Mouse (Mus musculus): ENCODE measurements at regions not wholly inside any gene's neighbourhood (a gene's known extent, or its start where the extent isn't known, plus 50 kb on each side); places are given as distances from the start of the nearest gene placed in this dataset.

GRCm38 (mm10) chr12:56005846-56006245 lies 169.7 kb downstream of the Brms1l start:
- TF ChIP-seq EP300 (optimal IDR thresholded peaks at IDR 0.05) (no peak), CTCF (IDR thresholded peaks at IDR 0.05; ENCODE audit: low read depth) (no peak)
- Histone ChIP-seq H3K4me3 (ENCODE audit: low read depth, low read length) (no peak overlapping the region), H3K4me1 (replicated peaks; ENCODE audit: control insufficient read depth, insufficient read depth) (no peaks in the 10 kb centered on the region), H3K9me3 (ENCODE audit: control insufficient read depth, low read length) (no peaks in the 10 kb centered on the region), H3K36me3 (ENCODE audit: control insufficient read depth, insufficient read depth, low read length) (no peaks in the 10 kb centered on the region), H3K27me3 (ENCODE audit: control insufficient read depth, insufficient read depth, low read length) (no peaks in the 10 kb centered on the region), H3K27ac (replicated peaks) (no peak overlapping the region), H3K4me2 (replicated peaks; ENCODE audit: low read depth) (no peak overlapping the region), H3K9ac (ENCODE audit: low read length) (no peak overlapping the region)
- WGBS: 75% methylated on average over 4 of the region's 4 CpGs
- no peak for DNase-seq (ENCODE audit: low spot score)
- no peak for ATAC-seq (ENCODE audit: low FRiP score, low TSS enrichment)

- Histone ChIP-seq H3K9me3 (ENCODE audit: control insufficient read depth, low read length) (no peaks in the 10 kb centered on the region), H3K27me3 (ENCODE audit: control insufficient read depth, insufficient read depth, low read length) (no peaks in the 10 kb centered on the region), H3K9ac (ENCODE audit: low read length) (no peak overlapping the region), H3K36me3 (ENCODE audit: control insufficient read depth, insufficient read depth, low read length) (no peaks in the 10 kb centered on the region), H3K4me2 (replicated peaks; ENCODE audit: low read depth) (no peak overlapping the region), H3K4me1 (replicated peaks; ENCODE audit: control insufficient read depth, insufficient read depth) (no peaks in the 10 kb centered on the region), H3K27ac (replicated peaks) (no peak overlapping the region), H3K4me3 (ENCODE audit: low read depth, low read length) (no peak overlapping the region)
- TF ChIP-seq EP300 (optimal IDR thresholded peaks at IDR 0.05): no peak
- TF ChIP-seq CTCF (IDR thresholded peaks at IDR 0.05; ENCODE audit: low read depth): no peak
- ATAC-seq (ENCODE audit: low FRiP score, low TSS enrichment) (no peak), DNase-seq (ENCODE audit: low spot score) (no peak)
- 56% methylated on average over 6 of the region's 6 CpGs for WGBS
Observed at GRCm38 (mm10) chr12:56005321-56005720, 169.2 kb downstream of the Brms1l start.

- WGBS: 42% methylated on average over 4 of the region's 4 CpGs
- no peak for DNase-seq (ENCODE audit: low spot score)
- no peak overlapping the region for H3K4me3 ChIP-seq (ENCODE audit: low read depth, low read length)
- H3K4me1 ChIP-seq (replicated peaks; ENCODE audit: control insufficient read depth, insufficient read depth): no peaks in the 10 kb centered on the region
- no peak overlapping the region for H3K27ac ChIP-seq (replicated peaks)
- no peak for ATAC-seq (ENCODE audit: low FRiP score, low TSS enrichment)
- no peak overlapping the region for H3K4me2 ChIP-seq (replicated peaks; ENCODE audit: low read depth)
- TF ChIP-seq CTCF (IDR thresholded peaks at IDR 0.05; ENCODE audit: low read depth) (no peak), EP300 (optimal IDR thresholded peaks at IDR 0.05) (no peak)
- H3K9ac ChIP-seq (ENCODE audit: low read length): no peak overlapping the region
- H3K9me3 ChIP-seq (ENCODE audit: control insufficient read depth, low read length): no peaks in the 10 kb centered on the region
- no peaks in the 10 kb centered on the region for H3K36me3 ChIP-seq (ENCODE audit: control insufficient read depth, insufficient read depth, low read length)
- no peaks in the 10 kb centered on the region for H3K27me3 ChIP-seq (ENCODE audit: control insufficient read depth, insufficient read depth, low read length)
Observed at GRCm38 (mm10) chr12:56004479-56004878, 168.4 kb downstream of the Brms1l start.

- Histone ChIP-seq H3K9ac (ENCODE audit: low read length) (no peak overlapping the region), H3K4me3 (ENCODE audit: low read depth, low read length) (no peak overlapping the region), H3K9me3 (ENCODE audit: control insufficient read depth, low read length) (no peaks in the 10 kb centered on the region), H3K4me2 (replicated peaks; ENCODE audit: low read depth) (no peak overlapping the region), H3K27me3 (ENCODE audit: control insufficient read depth, insufficient read depth, low read length) (no peaks in the 10 kb centered on the region), H3K4me1 (replicated peaks; ENCODE audit: control insufficient read depth, insufficient read depth) (no peaks in the 10 kb centered on the region), H3K27ac (replicated peaks) (no peak overlapping the region), H3K36me3 (ENCODE audit: control insufficient read depth, insufficient read depth, low read length) (no peaks in the 10 kb centered on the region)
- WGBS: 82% methylated on average over 8 of the region's 8 CpGs
- no peak for TF ChIP-seq CTCF (IDR thresholded peaks at IDR 0.05; ENCODE audit: low read depth)
- no peak for TF ChIP-seq EP300 (optimal IDR thresholded peaks at IDR 0.05)
- DNase-seq (ENCODE audit: low spot score) (no peak), ATAC-seq (ENCODE audit: low FRiP score, low TSS enrichment) (no peak)
Observed at GRCm38 (mm10) chr12:56003561-56003960, 167.4 kb downstream of the Brms1l start.

GRCm38 (mm10) chr12:55996585-55997377 lies 160.7 kb downstream of the Brms1l start:
- no peaks in the 10 kb centered on the region for H3K27me3 ChIP-seq (ENCODE audit: control insufficient read depth, insufficient read depth, low read length)
- no peak for TF ChIP-seq CTCF (IDR thresholded peaks at IDR 0.05; ENCODE audit: low read depth)
- TF ChIP-seq EP300 (optimal IDR thresholded peaks at IDR 0.05): no peak
- DNase-seq (ENCODE audit: low spot score) (no peak), ATAC-seq (ENCODE audit: low FRiP score, low TSS enrichment) (no peak)
- WGBS: 64% methylated on average over 3 of the region's 3 CpGs
- no peaks in the 10 kb centered on the region for H3K36me3 ChIP-seq (ENCODE audit: control insufficient read depth, insufficient read depth, low read length)
- no peaks in the 10 kb centered on the region for H3K4me1 ChIP-seq (replicated peaks; ENCODE audit: control insufficient read depth, insufficient read depth)
- H3K9me3 ChIP-seq (ENCODE audit: control insufficient read depth, low read length): no peaks in the 10 kb centered on the region
- no peak overlapping the region for H3K9ac ChIP-seq (ENCODE audit: low read length)
- no peak overlapping the region for H3K4me3 ChIP-seq (ENCODE audit: low read depth, low read length)
- no peak overlapping the region for H3K4me2 ChIP-seq (replicated peaks; ENCODE audit: low read depth)
- H3K27ac ChIP-seq (replicated peaks): no peak overlapping the region

GRCm38 (mm10) chr12:55983565-55984351 lies 147.6 kb downstream of the Brms1l start:
- no peak overlapping the region for H3K4me2 ChIP-seq (replicated peaks; ENCODE audit: low read depth)
- no peak for TF ChIP-seq EP300 (optimal IDR thresholded peaks at IDR 0.05)
- no peak for TF ChIP-seq CTCF (IDR thresholded peaks at IDR 0.05; ENCODE audit: low read depth)
- H3K27me3 ChIP-seq (ENCODE audit: control insufficient read depth, insufficient read depth, low read length): no peaks in the 10 kb centered on the region
- H3K4me1 ChIP-seq (replicated peaks; ENCODE audit: control insufficient read depth, insufficient read depth): no peaks in the 10 kb centered on the region
- H3K9ac ChIP-seq (ENCODE audit: low read length): no peak overlapping the region
- no peak overlapping the region for H3K27ac ChIP-seq (replicated peaks)
- ATAC-seq (ENCODE audit: low FRiP score, low TSS enrichment): no peak
- WGBS: 61% methylated on average over 11 of the region's 11 CpGs
- no peaks in the 10 kb centered on the region for H3K36me3 ChIP-seq (ENCODE audit: control insufficient read depth, insufficient read depth, low read length)
- H3K4me3 ChIP-seq (ENCODE audit: low read depth, low read length): no peak overlapping the region
- DNase-seq (ENCODE audit: low spot score): no peak
- no peaks in the 10 kb centered on the region for H3K9me3 ChIP-seq (ENCODE audit: control insufficient read depth, low read length)

All from stomach, postnatal 0 days (tissue).